Mouse (Mus musculus): ENCODE results near the gene Khsrp. TPM values are rescaled to one million over a fixed set of nuclear protein-coding genes. Genes with fewer than 3 reads are reported as not detected.

Khsrp gene
- polyA plus RNA-seq (2012; rRNA removed): 104 and 105 TPM in 2 replicates

GRCm38 (mm10) chr17:57030931-57031660 is at the start of gene Khsrp:
Khsrp (minus strand) TSS chr17:57031522.

GRCm38 (mm10) chr17:57078336-57078735 is 47.0 kb upstream of the Khsrp start, which contains the start of gene Dennd1c:
Dennd1c (minus strand) TSS chr17:57078514.

DNA sequence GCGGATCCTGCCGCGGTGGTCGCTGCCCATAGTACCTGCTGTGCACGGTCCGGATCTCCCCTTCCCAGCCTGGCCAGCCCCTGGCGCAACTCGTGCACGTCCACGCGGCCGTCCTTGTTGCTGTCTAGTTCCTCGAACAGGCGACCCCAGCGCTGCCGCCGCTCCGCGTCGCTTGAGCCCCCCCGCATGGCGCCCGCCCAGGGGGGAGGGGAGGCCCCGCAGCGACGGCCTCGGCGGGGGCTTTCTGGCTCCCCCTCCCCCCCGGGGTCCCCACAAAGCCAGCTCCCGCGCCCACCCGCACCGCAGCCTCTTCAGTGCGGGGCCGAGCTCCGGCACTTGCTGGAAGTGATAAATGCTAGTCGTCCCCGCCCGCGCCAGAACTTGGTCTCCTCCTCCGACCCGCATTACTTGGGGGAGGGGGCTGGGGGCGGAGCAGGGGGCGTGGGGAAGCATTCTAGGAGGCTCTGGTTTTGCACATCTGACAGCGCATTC is 28.2 kb upstream of the Khsrp start, which contains the start of gene Slc25a23:
TSS of gene Slc25a23 (minus strand) at position 378 of the 492 bp plus-strand sequence.

GRCm38 (mm10) chr17:57058891-57059485 is 27.7 kb upstream of the Khsrp start, which contains the start of gene Crb3:
Crb3 (plus strand) TSS chr17:57059105.

DNA sequence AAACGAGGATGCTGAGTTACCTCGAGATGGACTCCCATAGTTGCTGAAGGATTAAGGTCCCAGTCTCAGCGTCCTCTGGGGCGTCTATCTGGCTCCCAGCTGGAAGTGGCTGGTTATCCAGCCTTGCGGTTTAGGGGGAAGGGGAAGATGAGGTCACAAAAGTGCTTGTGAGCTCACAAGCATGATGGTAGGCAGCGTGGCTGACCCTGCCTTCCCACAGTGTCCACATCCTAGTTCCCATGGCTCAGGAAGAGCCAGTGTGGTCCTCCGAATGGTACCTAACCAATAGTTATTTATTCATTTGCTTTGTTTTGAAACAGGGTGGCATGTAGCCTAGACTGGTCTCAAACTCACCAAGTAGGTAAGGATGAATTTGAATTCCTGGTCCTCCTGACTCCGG is 10.2 kb upstream of the Khsrp start, which contains the start of gene Slc25a41:
TSS of gene Slc25a41 (minus strand) at position 101 of the 400 bp plus-strand sequence.

GRCm38 (mm10) chr17:57011236-57012141 is 19.8 kb downstream of the Khsrp start, which contains the start of the genes Gtf2f1 and Gm17949:
Gtf2f1 (minus strand) TSS chr17:57011288.
Gm17949 (plus strand) TSS chr17:57011469.

DNA sequence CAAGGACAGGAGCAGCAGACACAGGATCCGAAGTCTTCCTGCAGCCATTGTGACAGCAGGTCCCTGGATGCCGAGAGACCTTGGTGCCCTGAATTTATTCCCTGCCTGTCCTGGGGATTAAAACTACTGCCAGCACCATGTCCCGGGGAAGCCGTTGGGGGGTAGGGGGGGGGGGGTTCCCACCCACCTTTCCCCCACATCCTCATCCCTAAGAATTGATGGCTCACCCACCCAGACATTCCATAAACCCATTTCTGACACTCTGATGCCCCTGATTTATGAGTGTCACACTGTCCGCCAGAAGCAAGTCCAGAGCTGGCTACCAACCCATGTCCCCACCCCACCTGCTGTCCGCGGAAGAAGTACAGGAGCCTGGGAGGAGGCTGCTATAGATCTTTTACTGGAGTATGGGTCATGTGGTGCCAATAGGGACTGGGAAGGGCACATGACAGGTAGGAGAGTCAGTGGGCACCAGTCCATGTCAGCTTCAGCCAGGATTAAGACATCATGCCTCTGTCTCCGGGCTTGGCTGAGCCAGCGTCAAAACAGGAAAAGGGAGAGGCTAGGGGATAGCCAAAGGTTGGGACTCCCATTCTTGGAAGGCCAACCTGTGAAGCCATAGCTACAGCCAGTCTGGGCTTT is 31.2 kb downstream of the Khsrp start, which contains the start of gene Pspn:
TSS of gene Pspn (minus strand) at position 51 of the 642 bp plus-strand sequence.

GRCm38 (mm10) chr17:56997029-56997667 is 34.2 kb downstream of the Khsrp start, which contains the start of gene Alkbh7:
Alkbh7 (plus strand) TSS chr17:56997339.

DNA sequence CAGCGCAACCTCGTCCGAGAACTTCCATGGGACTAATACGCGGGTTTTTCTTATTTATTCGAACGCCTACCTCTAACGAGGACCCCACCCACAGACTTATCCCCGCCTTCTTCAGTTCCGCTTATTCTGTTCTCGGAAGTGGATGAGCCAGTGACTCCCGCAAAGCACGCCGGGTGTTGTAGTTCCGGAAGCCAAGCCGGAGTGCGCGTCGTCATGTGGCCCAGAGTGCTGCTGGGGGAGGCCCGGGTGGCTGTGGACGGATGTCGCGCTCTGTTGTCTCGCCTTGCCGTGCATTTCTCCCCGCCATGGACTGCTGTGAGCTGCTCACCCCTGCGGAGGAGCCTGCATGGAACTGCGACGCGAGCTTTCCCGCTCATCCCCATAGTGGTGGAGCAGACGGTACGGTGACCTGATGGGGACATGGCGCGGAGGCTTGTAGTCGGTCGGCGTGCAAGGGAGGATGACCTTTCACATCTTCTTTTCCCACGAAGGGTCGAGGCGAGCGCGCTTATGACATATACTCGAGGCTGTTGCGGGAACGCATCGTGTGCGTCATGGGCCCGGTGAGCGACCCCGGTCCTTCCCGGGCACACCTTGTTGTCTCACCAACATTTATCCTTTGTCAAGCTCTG is 41.1 kb downstream of the Khsrp start, which contains the start of gene Clpp:
TSS of gene Clpp (plus strand) at position 191 of the 632 bp plus-strand sequence.

DNA sequence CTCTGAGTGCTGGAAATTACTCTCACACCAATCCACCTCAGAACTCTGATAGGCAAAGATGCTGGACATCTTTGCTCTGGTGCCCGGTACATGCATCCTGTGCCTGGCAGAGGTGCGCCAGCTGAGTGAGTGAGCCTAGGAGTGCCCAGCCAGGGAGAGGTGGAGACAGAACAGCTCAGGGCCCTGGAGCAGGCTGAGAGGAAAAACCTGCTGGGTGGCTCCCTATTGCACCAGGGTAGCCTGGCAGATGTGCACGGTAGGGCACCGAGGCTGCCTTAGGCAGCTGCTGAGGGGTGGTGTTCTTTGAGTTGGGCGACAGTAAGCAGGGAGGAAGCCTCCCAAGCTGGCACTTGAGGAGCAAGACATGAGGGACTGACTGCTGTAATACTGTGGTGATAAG is 49.3 kb downstream of the Khsrp start, which contains the start of gene Acer1:
TSS of gene Acer1 (minus strand) at position 114 of the 400 bp plus-strand sequence.

Other genes with a start within 250 kb of the Khsrp start
- gene Rfx2, start 200.5 kb downstream of the Khsrp start, polyA plus RNA-seq (2012; rRNA removed): 6.4 and 7.4 TPM in 2 replicates
- gene Acsbg2, start 157.1 kb downstream of the Khsrp start, polyA plus RNA-seq (2012; rRNA removed): not detected in 2 replicates
- gene 1700061G19Rik, start 156.0 kb downstream of the Khsrp start, polyA plus RNA-seq (2012; rRNA removed): 0.05 and 0.06 TPM in 2 replicates
- gene Mllt1, start 96.1 kb downstream of the Khsrp start, polyA plus RNA-seq (2012; rRNA removed): 118 and 125 TPM in 2 replicates
- gene Acer1, start 49.4 kb downstream of the Khsrp start, polyA plus RNA-seq (2012; rRNA removed): not detected in 2 replicates
- 157 and 168 TPM in 2 replicates for gene Clpp, start 41.2 kb downstream of the Khsrp start, polyA plus RNA-seq (2012; rRNA removed)
- 28.8 and 30.1 TPM in 2 replicates for gene Alkbh7, start 34.2 kb downstream of the Khsrp start, polyA plus RNA-seq (2012; rRNA removed)
- gene Pspn, start 31.5 kb downstream of the Khsrp start, polyA plus RNA-seq (2012; rRNA removed): not detected in 2 replicates
- gene Gtf2f1, start 20.2 kb downstream of the Khsrp start, polyA plus RNA-seq (2012; rRNA removed): 90.2 and 95.7 TPM in 2 replicates
- gene Gm17949, start 20.1 kb downstream of the Khsrp start, polyA plus RNA-seq (2012; rRNA removed): 0.10 TPM in 1 of 2 replicates, not detected in the other
- gene Slc25a41, start 10.1 kb upstream of the Khsrp start, polyA plus RNA-seq (2012; rRNA removed): 0.08 and 0.11 TPM in 2 replicates
- 2.0 and 2.4 TPM in 2 replicates for gene Crb3, start 27.6 kb upstream of the Khsrp start, polyA plus RNA-seq (2012; rRNA removed)
- 75.6 and 77.7 TPM in 2 replicates for gene Slc25a23, start 28.3 kb upstream of the Khsrp start, polyA plus RNA-seq (2012; rRNA removed)
- gene Dennd1c, start 47.0 kb upstream of the Khsrp start, polyA plus RNA-seq (2012; rRNA removed): 5.7 and 5.8 TPM in 2 replicates
- gene Tubb4a, start 56.3 kb upstream of the Khsrp start, polyA plus RNA-seq (2012; rRNA removed): 179 and 184 TPM in 2 replicates
- gene Tnfsf9, start 73.8 kb upstream of the Khsrp start, polyA plus RNA-seq (2012; rRNA removed): 6.9 and 7.3 TPM in 2 replicates
- 0.61 and 0.76 TPM in 2 replicates for gene Cd70, start 118.3 kb upstream of the Khsrp start, polyA plus RNA-seq (2012; rRNA removed)
- 0.04 and 0.10 TPM in 2 replicates for gene Tnfsf14, start 162.7 kb upstream of the Khsrp start, polyA plus RNA-seq (2012; rRNA removed)
- gene C3, start 196.6 kb upstream of the Khsrp start, polyA plus RNA-seq (2012; rRNA removed): 1.0 and 1.5 TPM in 2 replicates
- gene Gpr108, start 216.9 kb upstream of the Khsrp start, polyA plus RNA-seq (2012; rRNA removed): 20.5 and 24.5 TPM in 2 replicates
- 17.2 and 21.5 TPM in 2 replicates for gene Trip10, start 217.9 kb upstream of the Khsrp start, polyA plus RNA-seq (2012; rRNA removed)
- gene Vav1, start 247.6 kb upstream of the Khsrp start, polyA plus RNA-seq (2012; rRNA removed): 1.6 TPM in 2 replicates

All from central nervous system, embryonic 14 days (tissue).